Mouse (Mus musculus): ENCODE data around the gene Olfr1034. TPM values are rescaled to one million over a fixed set of nuclear protein-coding genes. Genes with fewer than 3 reads are reported as not detected.
"Not testable (repeated sequence)": the region's sequence is repeated elsewhere in the genome, so short reads cannot be mapped to it uniquely, and the experiment has no call there.

The Olfr1034 gene
- not detected in 2 replicates for total RNA-seq (2012; rRNA removed)

DNA sequence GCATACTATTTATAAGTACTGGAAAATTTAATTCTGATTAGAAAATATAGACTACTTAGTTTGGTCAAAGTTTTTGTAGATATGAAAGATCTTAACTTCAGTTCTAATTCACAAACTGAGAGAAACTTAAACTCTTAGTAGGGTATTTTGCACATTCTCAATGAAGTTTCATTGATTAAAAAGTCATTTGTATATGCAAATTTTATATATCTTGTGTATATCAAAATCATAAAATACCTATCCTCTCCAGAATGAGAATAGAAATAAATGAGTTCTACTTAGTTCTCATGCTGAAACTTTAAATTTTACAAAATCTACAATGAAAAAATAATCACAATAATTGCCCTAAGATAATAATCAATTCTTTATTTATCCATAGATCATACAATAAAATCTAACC, at the start of gene Olfr1034:
Olfr1034 (plus strand) TSS at position 301 of the 400 bp plus-strand sequence.
- H3K9me3 ChIP-seq (ENCODE audit: control insufficient read depth, insufficient read depth, low read depth, low read length): no peaks in the 10 kb centered on the region
- in situ Hi-C loops (cut with MboI; ENCODE audit: low sequenced_read_pairs in 2 of 2, unreplicated experiment in 2 of 2): no loop called here
- H3K4me1 ChIP-seq (ENCODE audit: control insufficient read depth in 2 of 2, insufficient read depth in 2 of 2, low read length in 2 of 2, poor library complexity in 1 of 2): 0 out of 4 replicates have a peak, but pooled peaks cover 0 to 2% of the 10 kb centered on the region in 2 experiments
- no peaks in the 10 kb centered on the region for H3K36me3 ChIP-seq (ENCODE audit: control insufficient read depth, insufficient read depth, low read length, poor library complexity, severe bottlenecking)
- no peak within 1 kb of the TSS for H3K27ac ChIP-seq (ENCODE audit: insufficient read depth, low read depth, low read length, poor library complexity, severe bottlenecking)
- TF ChIP-seq ZC3H11A (IDR thresholded peaks at IDR 0.05; ENCODE audit: borderline replicate concordance, low read depth, low read length) (no peak), HCFC1 (IDR thresholded peaks at IDR 0.05; ENCODE audit: borderline replicate concordance, insufficient read depth, low read length) (no peak), MAFK (IDR thresholded peaks at IDR 0.05; ENCODE audit: insufficient read depth, low read depth, low read length) (no peak), ZNF384 (IDR thresholded peaks at IDR 0.05; ENCODE audit: low read depth, low read length) (no peak), CHD2 (IDR thresholded peaks at IDR 0.05; ENCODE audit: low read depth, low read length) (no peak)
- no peak for DNase-seq (ENCODE audit: low read depth, low spot score)
- no peak within 1 kb of the TSS for H3K4me3 ChIP-seq (ENCODE audit: insufficient read depth in 1 of 2, low read depth in 1 of 2, low read length in 2 of 2, poor library complexity in 1 of 2, severe bottlenecking in 1 of 2)
- H3K9ac ChIP-seq (ENCODE audit: insufficient read depth, low read depth, low read length, poor library complexity, severe bottlenecking): no peak within 1 kb of the TSS

DNA sequence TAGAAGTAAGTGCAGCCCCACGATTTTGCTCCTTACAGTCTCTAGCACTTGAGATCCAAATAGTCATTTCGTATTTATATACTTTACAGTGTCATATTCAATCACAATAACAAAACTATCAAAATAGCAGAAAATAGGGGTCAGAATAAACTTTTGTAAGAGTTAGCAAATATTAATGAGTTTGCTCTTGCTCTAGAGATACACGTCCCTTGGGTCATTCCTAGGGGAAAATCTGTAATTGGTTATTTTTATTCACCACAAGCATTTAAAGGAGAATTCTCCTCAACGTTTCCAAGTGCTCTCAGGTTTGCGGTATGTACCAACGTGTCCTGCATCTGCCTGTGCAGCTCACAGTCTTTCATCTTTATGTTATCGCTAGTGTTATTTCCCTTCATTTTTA, 40.4 kb upstream of the Olfr1034 start, which contains the start of gene Olfr1032:
Olfr1032 (plus strand) TSS at position 301 of the 400 bp plus-strand sequence.
- Histone ChIP-seq H3K4me3 (ENCODE audit: insufficient read depth in 1 of 2, low read depth in 1 of 2, low read length in 2 of 2, poor library complexity in 1 of 2, severe bottlenecking in 1 of 2) (no peak within 1 kb of the TSS), H3K27ac (ENCODE audit: insufficient read depth, low read depth, low read length, poor library complexity, severe bottlenecking) (no peak within 1 kb of the TSS), H3K9ac (ENCODE audit: insufficient read depth, low read depth, low read length, poor library complexity, severe bottlenecking) (no peak within 1 kb of the TSS), H3K4me1 (ENCODE audit: control insufficient read depth in 2 of 2, insufficient read depth in 2 of 2, low read length in 2 of 2, poor library complexity in 1 of 2) (no peaks in the 10 kb centered on the region), H3K9me3 (ENCODE audit: control insufficient read depth, insufficient read depth, low read depth, low read length) (no peaks in the 10 kb centered on the region), H3K36me3 (ENCODE audit: control insufficient read depth, insufficient read depth, low read length, poor library complexity, severe bottlenecking) (no peaks in the 10 kb centered on the region)
- no peak for DNase-seq (ENCODE audit: low read depth, low spot score)
- TF ChIP-seq ZNF384 (IDR thresholded peaks at IDR 0.05; ENCODE audit: low read depth, low read length) (no peak), MAFK (IDR thresholded peaks at IDR 0.05; ENCODE audit: insufficient read depth, low read depth, low read length) (no peak), CHD2 (IDR thresholded peaks at IDR 0.05; ENCODE audit: low read depth, low read length) (no peak)
- in situ Hi-C loops (cut with MboI; ENCODE audit: low sequenced_read_pairs in 2 of 2, unreplicated experiment in 2 of 2): no loop called here

DNA sequence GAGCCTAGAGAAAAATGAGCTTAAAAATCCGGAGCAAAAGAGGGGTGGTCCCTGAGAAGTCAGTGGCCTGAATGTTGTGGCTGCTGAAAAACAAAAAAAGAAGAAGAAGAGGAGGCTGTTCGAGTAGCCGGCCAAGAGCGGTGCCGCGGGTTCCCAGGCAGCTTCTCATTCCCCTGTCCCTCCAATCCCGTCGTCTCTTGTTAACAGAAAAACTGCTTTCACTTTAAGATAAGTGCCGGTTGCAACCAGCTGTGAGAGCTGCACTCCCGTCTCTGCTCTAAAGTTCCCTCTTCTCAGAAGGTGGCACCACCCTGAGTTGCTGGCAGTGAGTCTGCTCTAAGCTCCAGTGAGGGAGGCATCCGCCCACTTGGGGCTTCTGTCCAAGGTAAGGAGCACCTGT, 25.3 kb upstream of the Olfr1034 start, which contains the start of gene Olfr1033:
Olfr1033 (plus strand) TSS at position 228 of the 400 bp plus-strand sequence.
- H3K9me3 ChIP-seq (ENCODE audit: control insufficient read depth, insufficient read depth, low read depth, low read length); H3K36me3 ChIP-seq (ENCODE audit: control insufficient read depth, insufficient read depth, low read length, poor library complexity, severe bottlenecking); in situ Hi-C loops (cut with MboI; ENCODE audit: low sequenced_read_pairs in 2 of 2, unreplicated experiment in 2 of 2); H3K4me3 ChIP-seq (ENCODE audit: insufficient read depth in 1 of 2, low read depth in 1 of 2, low read length in 2 of 2, poor library complexity in 1 of 2, severe bottlenecking in 1 of 2); H3K27ac ChIP-seq (ENCODE audit: insufficient read depth, low read depth, low read length, poor library complexity, severe bottlenecking); H3K4me1 ChIP-seq (ENCODE audit: control insufficient read depth in 2 of 2, insufficient read depth in 2 of 2, low read length in 2 of 2, poor library complexity in 1 of 2); H3K9ac ChIP-seq (ENCODE audit: insufficient read depth, low read depth, low read length, poor library complexity, severe bottlenecking): not testable (repeated sequence)
- peak; percentile 1 for DNase-seq (ENCODE audit: low read depth, low spot score)

DNA sequence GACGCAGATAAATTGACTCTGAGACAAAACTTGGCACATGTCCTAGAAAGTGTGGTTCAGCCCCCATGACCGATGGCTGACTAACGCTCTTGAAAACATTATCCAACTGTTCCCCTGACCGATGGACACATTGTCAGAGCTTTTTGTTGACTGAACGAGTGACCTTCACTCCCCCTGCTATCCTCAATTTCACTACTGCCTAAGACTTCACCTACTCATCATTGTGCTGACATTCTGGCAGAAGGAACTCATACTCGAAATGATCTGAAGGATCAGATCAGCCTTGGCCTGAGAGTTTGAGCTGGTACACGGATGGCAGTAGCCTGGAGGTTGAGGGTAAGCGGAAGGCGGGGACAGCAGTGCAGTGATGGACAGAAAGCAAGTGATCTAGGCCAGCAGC, 24.1 kb upstream of the Olfr1034 start:
- H3K27ac ChIP-seq (ENCODE audit: insufficient read depth, low read depth, low read length, poor library complexity, severe bottlenecking); DNase-seq (ENCODE audit: low read depth, low spot score); H3K4me3 ChIP-seq (ENCODE audit: insufficient read depth in 1 of 2, low read depth in 1 of 2, low read length in 2 of 2, poor library complexity in 1 of 2, severe bottlenecking in 1 of 2); H3K9ac ChIP-seq (ENCODE audit: insufficient read depth, low read depth, low read length, poor library complexity, severe bottlenecking); H3K9me3 ChIP-seq (ENCODE audit: control insufficient read depth, insufficient read depth, low read depth, low read length); H3K4me1 ChIP-seq (ENCODE audit: control insufficient read depth in 2 of 2, insufficient read depth in 2 of 2, low read length in 2 of 2, poor library complexity in 1 of 2); H3K36me3 ChIP-seq (ENCODE audit: control insufficient read depth, insufficient read depth, low read length, poor library complexity, severe bottlenecking); in situ Hi-C loops (cut with MboI; ENCODE audit: low sequenced_read_pairs in 2 of 2, unreplicated experiment in 2 of 2): not testable (repeated sequence)

DNA sequence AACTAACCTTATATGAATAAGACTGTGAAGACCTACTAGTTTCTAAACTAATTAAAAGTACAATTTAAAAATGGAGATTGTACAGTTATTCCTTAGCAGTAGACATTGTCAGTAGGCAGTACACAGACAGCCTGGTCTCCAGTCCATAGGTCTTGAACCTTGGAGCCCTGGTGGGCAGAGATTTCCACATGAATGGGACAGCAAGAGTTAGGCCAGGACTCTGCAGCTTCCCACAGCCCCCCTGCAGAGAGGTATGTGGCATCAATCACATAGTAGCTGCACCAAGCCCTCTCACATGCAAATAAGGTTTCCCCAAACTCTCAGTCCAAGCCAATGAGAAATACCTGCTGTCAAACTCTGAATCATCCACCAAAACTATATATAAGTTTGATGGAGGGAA, 5.1 kb downstream of the Olfr1034 start:
- H3K4me1 ChIP-seq (ENCODE audit: control insufficient read depth in 2 of 2, insufficient read depth in 2 of 2, low read length in 2 of 2, poor library complexity in 1 of 2); H3K27ac ChIP-seq (ENCODE audit: insufficient read depth, low read depth, low read length, poor library complexity, severe bottlenecking); H3K9ac ChIP-seq (ENCODE audit: insufficient read depth, low read depth, low read length, poor library complexity, severe bottlenecking); H3K4me3 ChIP-seq (ENCODE audit: insufficient read depth in 1 of 2, low read depth in 1 of 2, low read length in 2 of 2, poor library complexity in 1 of 2, severe bottlenecking in 1 of 2); H3K36me3 ChIP-seq (ENCODE audit: control insufficient read depth, insufficient read depth, low read length, poor library complexity, severe bottlenecking); H3K9me3 ChIP-seq (ENCODE audit: control insufficient read depth, insufficient read depth, low read depth, low read length); in situ Hi-C loops (cut with MboI; ENCODE audit: low sequenced_read_pairs in 2 of 2, unreplicated experiment in 2 of 2): not testable (repeated sequence)
- peak; percentile 55 for DNase-seq (ENCODE audit: low read depth, low spot score)

DNA sequence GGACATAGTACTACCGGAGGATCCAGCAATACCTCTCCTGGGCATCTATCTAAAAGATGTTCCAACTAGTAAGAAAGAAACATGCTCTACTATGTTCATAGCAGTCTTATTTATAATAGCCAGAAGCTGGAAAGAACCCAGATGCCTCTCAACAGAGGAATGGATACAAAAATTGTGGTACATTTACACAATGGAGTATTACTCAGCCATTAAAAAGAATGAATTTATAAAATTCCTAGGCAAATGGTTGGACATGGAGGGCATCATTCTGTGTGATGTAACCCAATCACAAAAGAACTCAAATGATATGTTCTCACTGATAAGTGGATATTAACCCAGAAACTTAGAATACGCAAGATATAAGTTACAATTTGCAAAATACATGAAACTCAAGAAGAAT, 18.1 kb downstream of the Olfr1034 start:
- H3K4me1 ChIP-seq (ENCODE audit: control insufficient read depth in 2 of 2, insufficient read depth in 2 of 2, low read length in 2 of 2, poor library complexity in 1 of 2); H3K9ac ChIP-seq (ENCODE audit: insufficient read depth, low read depth, low read length, poor library complexity, severe bottlenecking); in situ Hi-C loops (cut with MboI; ENCODE audit: low sequenced_read_pairs in 2 of 2, unreplicated experiment in 2 of 2); H3K9me3 ChIP-seq (ENCODE audit: control insufficient read depth, insufficient read depth, low read depth, low read length); DNase-seq (ENCODE audit: low read depth, low spot score); H3K36me3 ChIP-seq (ENCODE audit: control insufficient read depth, insufficient read depth, low read length, poor library complexity, severe bottlenecking); H3K4me3 ChIP-seq (ENCODE audit: insufficient read depth in 1 of 2, low read depth in 1 of 2, low read length in 2 of 2, poor library complexity in 1 of 2, severe bottlenecking in 1 of 2); H3K27ac ChIP-seq (ENCODE audit: insufficient read depth, low read depth, low read length, poor library complexity, severe bottlenecking): not testable (repeated sequence)

All from ES-E14 (cell line).